Mouse (Mus musculus): Measurements from ENCODE around the gene Zfp677.
"Not testable (repeated sequence)": the region's sequence is repeated elsewhere in the genome, so short reads cannot be mapped to it uniquely, and the experiment has no call there.

Gene Zfp677

DNA sequence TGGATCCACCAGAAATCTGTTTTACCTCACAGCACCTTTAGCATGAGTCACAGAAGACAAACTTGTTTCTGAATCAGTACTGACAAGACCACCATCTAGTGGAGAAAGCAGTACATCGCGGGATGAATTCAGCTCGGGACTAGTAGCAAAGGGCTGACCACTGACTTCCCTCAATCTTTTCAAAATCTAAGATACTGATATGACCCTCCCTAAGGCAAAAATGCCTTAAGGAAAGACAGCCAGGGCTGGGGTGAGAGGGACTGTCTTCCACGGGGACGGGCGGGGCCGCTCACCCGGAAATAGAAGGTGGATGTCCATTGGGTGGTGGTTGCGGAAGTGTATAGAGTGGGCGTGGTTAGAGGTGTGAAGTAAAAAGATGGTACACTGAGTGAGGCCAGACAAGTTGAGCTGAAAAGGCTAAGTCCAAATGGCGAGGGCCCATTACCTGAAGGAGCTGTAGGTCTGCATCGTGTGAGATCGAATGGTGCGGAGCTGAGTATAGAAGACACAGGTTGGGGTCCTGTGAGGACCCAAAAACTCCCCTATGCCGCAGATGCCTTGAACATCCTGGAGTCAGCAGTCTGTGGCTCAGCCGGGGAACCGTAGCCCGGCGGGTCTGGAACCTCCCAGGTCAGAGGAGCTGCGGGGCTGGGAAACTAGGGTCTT lies at the start of gene Zfp677:
Gene Zfp677, plus strand, starts transcription at position 358 of the 666 bp plus-strand sequence.
- DNase-seq = peak; percentile 70 to 83

GRCm38 (mm10) chr17:21368018-21368417 lies 15.5 kb upstream of the Zfp677 start:
- DNase-seq = not testable (repeated sequence)

GRCm38 (mm10) chr17:21369925-21370719 lies 13.4 kb upstream of the Zfp677 start:
- no peak for DNase-seq

GRCm38 (mm10) chr17:21375311-21375710 lies 8.2 kb upstream of the Zfp677 start:
- DNase-seq = no peak

GRCm38 (mm10) chr17:21384057-21384411 lies 486 bp downstream of the Zfp677 start:
- DNase-seq = no peak

DNA sequence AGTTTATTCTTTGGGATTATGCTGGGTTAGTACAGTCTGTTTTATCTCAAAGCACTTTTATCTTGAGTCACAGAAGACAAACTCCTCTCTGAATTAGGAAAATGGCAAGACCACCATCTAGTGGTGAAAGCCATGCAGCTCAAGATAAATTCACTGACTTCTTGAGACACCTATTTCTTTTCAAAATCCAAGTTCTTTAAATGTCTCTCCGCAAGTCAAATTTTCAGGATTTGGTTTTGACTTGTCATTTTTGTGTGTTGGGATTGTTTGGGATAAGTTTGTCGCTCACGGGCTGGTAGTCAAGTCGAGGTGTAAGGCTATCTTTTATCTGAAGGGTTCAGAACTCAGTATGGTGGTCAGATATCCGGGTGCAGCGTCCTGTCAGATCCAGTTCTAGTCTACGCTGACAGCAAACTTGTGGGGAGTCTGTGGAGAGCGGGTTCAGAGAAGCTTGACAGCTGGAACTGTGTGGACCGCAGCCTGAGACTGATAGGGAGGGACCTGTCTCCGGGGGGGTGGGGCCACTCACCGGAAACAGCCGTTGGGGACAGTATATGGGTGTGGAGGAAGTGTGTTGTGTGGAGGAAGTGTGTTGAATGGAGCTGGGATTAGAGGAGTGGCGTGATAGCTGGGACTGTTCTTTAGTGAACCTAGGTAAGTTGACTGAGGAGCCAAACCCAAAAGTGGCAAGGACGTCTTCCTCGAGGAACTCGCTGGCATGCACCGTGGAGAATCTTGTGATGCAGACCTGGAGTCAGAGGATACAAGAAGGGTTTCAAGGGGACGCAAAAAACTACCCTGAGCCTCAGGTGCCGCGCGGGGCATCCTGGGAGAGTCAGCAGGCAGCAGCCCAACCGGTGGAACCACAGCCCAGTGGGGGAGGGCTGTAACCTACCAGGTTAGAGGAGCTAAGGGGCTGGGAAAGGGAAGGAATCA lies 39.4 kb downstream of the Zfp677 start, which contains the start of gene Zfp54:
Gene Zfp54, plus strand, starts transcription at position 564 of the 936 bp plus-strand sequence.
- DNase-seq = peak; percentile 83 to 91

DNA sequence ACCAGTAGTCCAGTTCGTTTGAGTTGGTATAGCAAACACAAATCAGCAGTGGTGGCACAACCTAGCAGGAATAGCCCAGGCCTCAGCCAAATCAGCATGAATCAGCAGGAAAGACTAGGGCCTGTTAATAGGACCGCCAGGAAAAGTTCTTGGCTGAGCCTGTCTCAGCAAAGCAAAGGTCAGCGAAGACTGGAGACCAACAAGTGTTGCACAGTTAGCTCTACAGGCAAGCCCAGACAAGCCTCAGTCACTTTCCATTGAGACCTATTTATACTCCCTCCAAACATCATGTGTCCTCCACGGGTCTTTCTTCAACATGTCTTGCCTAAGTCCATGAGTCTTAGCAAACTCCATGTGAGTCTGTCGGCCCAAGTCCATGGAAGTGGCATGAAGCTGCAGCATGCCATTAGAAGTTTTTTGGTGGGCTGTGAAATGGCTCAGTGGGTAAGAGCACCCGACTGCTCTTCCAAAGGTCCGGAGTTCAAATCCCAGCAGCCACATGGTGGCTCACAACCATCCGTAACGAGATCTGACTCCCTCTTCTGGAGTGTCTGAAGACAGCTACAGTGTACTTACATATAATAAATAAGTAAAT lies 55.4 kb downstream of the Zfp677 start:
- DNase-seq = peak in 1 of 2 experiments; percentile 9
